Mouse (Mus musculus): ENCODE data around the gene Sun5. TPM values are rescaled to one million over a fixed set of nuclear protein-coding genes. Genes with fewer than 3 reads are reported as not detected.

The Sun5 gene
- not detected in 2 replicates for polyA plus RNA-seq (2012; rRNA removed)

DNA sequence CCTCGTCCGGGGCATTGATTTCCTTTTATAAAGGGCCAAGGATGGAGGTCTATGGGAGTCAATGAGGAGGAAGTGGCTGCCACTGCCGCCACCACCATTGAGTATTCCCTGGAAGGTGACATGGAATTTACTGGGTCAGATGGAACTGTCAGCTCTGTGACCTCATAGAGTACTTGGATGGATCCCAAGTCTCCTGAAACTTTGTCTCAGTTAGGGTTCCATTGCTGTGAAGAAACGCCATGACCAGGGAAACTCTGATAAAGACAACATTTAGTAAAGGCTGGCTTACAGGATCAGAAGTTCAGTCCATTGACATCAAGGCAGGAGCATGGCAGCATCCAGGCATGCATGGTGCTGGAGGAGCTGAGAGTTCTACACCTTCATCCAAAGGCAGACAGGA is at the start of gene Sun5:
Sun5 (minus strand) TSS at position 101 of the 400 bp plus-strand sequence.
- H3K27me3 ChIP-seq (replicated peaks; ENCODE audit: control insufficient read depth, insufficient read depth, low read length) = no peaks in the 10 kb centered on the region
- H3K4me1 ChIP-seq (ENCODE audit: control insufficient read depth, insufficient read depth, low read length) = no peaks in the 10 kb centered on the region
- WGBS = 89% methylated on average over 4 of the region's 4 CpGs
- DNase-seq = no peak
- no peak for TF ChIP-seq CTCF (conservative IDR thresholded peaks at IDR 0.05; ENCODE audit: insufficient read depth, insufficient read length, low read depth, low read length)
- TF ChIP-seq POLR2A (IDR thresholded peaks at IDR 0.05; ENCODE audit: low read depth, low read length) = no peak
- H3K4me3 ChIP-seq (ENCODE audit: insufficient read depth, low read depth, low read length) = no peak within 1 kb of the TSS
- H3K36me3 ChIP-seq (ENCODE audit: control insufficient read depth, insufficient read depth, low read length) = no peaks in the 10 kb centered on the region
- no peak within 1 kb of the TSS for H3K27ac ChIP-seq (ENCODE audit: insufficient read depth, low read depth, low read length)

DNA sequence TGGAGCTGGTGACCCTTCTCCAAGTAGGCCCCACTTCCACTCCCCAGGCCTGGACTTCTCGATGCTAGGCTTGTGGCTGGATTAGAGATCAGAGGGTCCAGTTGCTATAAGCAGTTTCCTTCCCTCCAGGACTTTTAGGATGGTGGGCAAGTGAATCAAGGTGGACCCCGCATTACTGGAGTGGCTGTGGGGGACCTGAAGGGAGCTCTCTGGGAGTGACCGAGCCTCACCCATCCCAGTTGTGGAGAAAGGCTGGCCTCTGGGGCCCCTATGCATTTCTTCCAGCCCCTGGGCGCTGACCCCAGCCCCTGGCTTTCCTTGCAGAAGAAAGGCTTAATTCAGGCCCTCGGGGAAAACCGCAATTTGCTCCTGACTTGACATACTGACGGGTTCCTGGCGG is 47.0 kb upstream of the Sun5 start, which contains the start of gene Bpifb3:
Bpifb3 (plus strand) TSS at position 301 of the 400 bp plus-strand sequence.
- WGBS = 73% methylated on average over 8 of the region's 8 CpGs
- Histone ChIP-seq H3K4me1 (ENCODE audit: control insufficient read depth, insufficient read depth, low read length) (no peaks in the 10 kb centered on the region), H3K27me3 (replicated peaks; ENCODE audit: control insufficient read depth, insufficient read depth, low read length) (no peaks in the 10 kb centered on the region), H3K36me3 (ENCODE audit: control insufficient read depth, insufficient read depth, low read length) (no peaks in the 10 kb centered on the region), H3K4me3 (ENCODE audit: insufficient read depth, low read depth, low read length) (no peak within 1 kb of the TSS), H3K27ac (ENCODE audit: insufficient read depth, low read depth, low read length) (no peak within 1 kb of the TSS)
- no peak for TF ChIP-seq POLR2A (IDR thresholded peaks at IDR 0.05; ENCODE audit: low read depth, low read length)
- TF ChIP-seq CTCF (conservative IDR thresholded peaks at IDR 0.05; ENCODE audit: insufficient read depth, insufficient read length, low read depth, low read length) = no peak
- DNase-seq = no peak

DNA sequence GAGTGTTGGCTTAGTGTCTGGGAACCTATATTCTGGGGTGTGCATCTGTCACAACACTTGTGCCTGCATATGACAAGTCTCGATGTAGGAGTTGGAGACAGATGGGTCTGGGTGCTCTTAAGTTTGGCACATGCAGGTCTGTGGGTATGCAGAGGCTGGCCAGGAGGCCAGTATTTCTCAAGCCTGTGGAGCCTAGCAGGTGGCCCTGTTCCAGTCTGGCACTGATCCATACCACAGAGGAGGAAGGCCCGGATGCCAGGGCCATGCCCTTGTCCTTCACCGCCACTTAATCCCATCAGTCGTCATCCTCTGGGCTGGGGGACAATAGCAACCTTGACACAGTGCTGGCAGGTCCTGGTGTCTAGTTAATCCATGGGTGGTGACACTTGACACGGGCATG is 43.3 kb upstream of the Sun5 start:
- H3K4me1 ChIP-seq (ENCODE audit: control insufficient read depth, insufficient read depth, low read length) = no peaks in the 10 kb centered on the region
- no peak overlapping the region for H3K4me3 ChIP-seq (ENCODE audit: insufficient read depth, low read depth, low read length)
- no peaks in the 10 kb centered on the region for H3K36me3 ChIP-seq (ENCODE audit: control insufficient read depth, insufficient read depth, low read length)
- DNase-seq = peak; percentile 8
- H3K27ac ChIP-seq (ENCODE audit: insufficient read depth, low read depth, low read length) = no peak overlapping the region
- TF ChIP-seq CTCF (conservative IDR thresholded peaks at IDR 0.05; ENCODE audit: insufficient read depth, insufficient read length, low read depth, low read length) = no peak
- TF ChIP-seq POLR2A (IDR thresholded peaks at IDR 0.05; ENCODE audit: low read depth, low read length) = no peak
- H3K27me3 ChIP-seq (replicated peaks; ENCODE audit: control insufficient read depth, insufficient read depth, low read length) = no peaks in the 10 kb centered on the region
- WGBS = 42% methylated on average over 5 of the region's 5 CpGs

DNA sequence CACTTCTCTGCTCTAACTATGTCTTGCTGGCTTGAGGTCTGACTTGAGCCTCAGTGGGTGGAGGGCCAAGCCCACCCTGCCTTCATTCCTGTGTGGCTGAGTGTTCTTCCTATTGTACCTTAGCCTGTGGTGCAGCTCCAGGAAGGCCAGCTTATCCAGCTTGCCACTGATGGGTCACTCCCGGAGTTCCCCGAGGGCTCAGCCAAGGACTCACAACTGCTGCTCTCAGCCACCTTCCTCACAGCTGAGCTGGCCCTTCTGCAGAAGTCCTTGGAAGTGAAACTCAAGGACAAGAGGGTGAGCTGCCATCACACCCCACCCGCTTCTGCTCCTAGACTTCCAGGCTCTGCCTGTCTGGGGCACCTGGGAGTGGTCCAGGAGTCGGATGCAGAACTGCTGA is 35.7 kb upstream of the Sun5 start:
- H3K27ac ChIP-seq (ENCODE audit: insufficient read depth, low read depth, low read length) = no peak overlapping the region
- H3K4me1 ChIP-seq (ENCODE audit: control insufficient read depth, insufficient read depth, low read length) = no peaks in the 10 kb centered on the region
- no peaks in the 10 kb centered on the region for H3K27me3 ChIP-seq (replicated peaks; ENCODE audit: control insufficient read depth, insufficient read depth, low read length)
- WGBS = 89% methylated on average over 4 of the region's 4 CpGs
- no peak overlapping the region for H3K4me3 ChIP-seq (ENCODE audit: insufficient read depth, low read depth, low read length)
- no peak for DNase-seq
- no peaks in the 10 kb centered on the region for H3K36me3 ChIP-seq (ENCODE audit: control insufficient read depth, insufficient read depth, low read length)
- no peak for TF ChIP-seq POLR2A (IDR thresholded peaks at IDR 0.05; ENCODE audit: low read depth, low read length)
- TF ChIP-seq CTCF (conservative IDR thresholded peaks at IDR 0.05; ENCODE audit: insufficient read depth, insufficient read length, low read depth, low read length) = no peak

DNA sequence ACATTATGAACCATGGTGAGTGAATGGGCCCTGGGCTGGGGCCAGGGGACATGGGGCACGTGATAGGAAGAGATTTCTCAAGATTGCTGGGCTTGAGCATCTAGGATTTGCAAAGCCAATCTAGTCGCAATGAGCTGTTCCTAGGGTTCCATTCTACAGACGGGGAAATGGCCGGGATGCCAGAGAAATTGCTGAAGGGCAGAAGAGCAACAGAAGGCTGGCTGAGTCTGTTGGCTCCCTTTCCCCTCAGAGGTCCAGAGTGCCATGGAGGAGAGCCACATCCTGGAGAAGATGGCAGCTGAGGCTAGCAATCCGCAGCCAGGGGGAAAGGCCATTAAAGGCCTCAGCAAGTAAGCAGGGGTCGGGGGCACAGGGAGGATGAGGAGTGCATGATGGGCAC is 31.8 kb upstream of the Sun5 start:
- WGBS = 83% methylated on average over 6 of the region's 6 CpGs
- Histone ChIP-seq H3K27me3 (replicated peaks; ENCODE audit: control insufficient read depth, insufficient read depth, low read length) (no peaks in the 10 kb centered on the region), H3K27ac (ENCODE audit: insufficient read depth, low read depth, low read length) (no peak overlapping the region), H3K36me3 (ENCODE audit: control insufficient read depth, insufficient read depth, low read length) (no peaks in the 10 kb centered on the region), H3K4me1 (ENCODE audit: control insufficient read depth, insufficient read depth, low read length) (no peaks in the 10 kb centered on the region), H3K4me3 (ENCODE audit: insufficient read depth, low read depth, low read length) (no peak overlapping the region)
- DNase-seq = no peak
- TF ChIP-seq POLR2A (IDR thresholded peaks at IDR 0.05; ENCODE audit: low read depth, low read length) (no peak), CTCF (conservative IDR thresholded peaks at IDR 0.05; ENCODE audit: insufficient read depth, insufficient read length, low read depth, low read length) (no peak)

DNA sequence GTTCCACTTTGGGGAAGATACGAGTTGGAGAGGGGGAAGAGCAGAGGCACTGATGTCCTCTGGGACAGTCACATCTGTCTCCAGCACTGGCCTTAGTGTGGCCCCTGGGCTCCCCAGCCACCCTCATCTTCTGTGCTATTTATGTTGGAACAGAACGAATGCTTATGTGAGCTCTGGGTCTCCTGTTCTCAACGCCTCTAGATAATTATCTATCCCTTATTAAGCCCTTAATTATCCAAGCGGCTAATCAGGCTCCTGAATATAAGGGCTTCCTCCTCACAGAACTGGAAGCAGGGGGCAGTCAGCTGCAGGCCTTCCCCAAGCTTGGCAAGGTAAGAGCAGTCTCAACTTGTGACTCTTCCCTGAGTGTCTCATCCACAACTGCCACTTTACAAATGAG is 29.2 kb upstream of the Sun5 start, which contains the start of gene Bpifb6:
Bpifb6 (plus strand) TSS at position 301 of the 400 bp plus-strand sequence.
- no peak for TF ChIP-seq CTCF (conservative IDR thresholded peaks at IDR 0.05; ENCODE audit: insufficient read depth, insufficient read length, low read depth, low read length)
- TF ChIP-seq POLR2A (IDR thresholded peaks at IDR 0.05; ENCODE audit: low read depth, low read length) = no peak
- no peaks in the 10 kb centered on the region for H3K36me3 ChIP-seq (ENCODE audit: control insufficient read depth, insufficient read depth, low read length)
- H3K4me1 ChIP-seq (ENCODE audit: control insufficient read depth, insufficient read depth, low read length) = no peaks in the 10 kb centered on the region
- DNase-seq = no peak
- H3K4me3 ChIP-seq (ENCODE audit: insufficient read depth, low read depth, low read length) = no peak within 1 kb of the TSS
- 58% methylated on average over 4 of the region's 4 CpGs for WGBS
- H3K27ac ChIP-seq (ENCODE audit: insufficient read depth, low read depth, low read length) = no peak within 1 kb of the TSS
- no peaks in the 10 kb centered on the region for H3K27me3 ChIP-seq (replicated peaks; ENCODE audit: control insufficient read depth, insufficient read depth, low read length)

DNA sequence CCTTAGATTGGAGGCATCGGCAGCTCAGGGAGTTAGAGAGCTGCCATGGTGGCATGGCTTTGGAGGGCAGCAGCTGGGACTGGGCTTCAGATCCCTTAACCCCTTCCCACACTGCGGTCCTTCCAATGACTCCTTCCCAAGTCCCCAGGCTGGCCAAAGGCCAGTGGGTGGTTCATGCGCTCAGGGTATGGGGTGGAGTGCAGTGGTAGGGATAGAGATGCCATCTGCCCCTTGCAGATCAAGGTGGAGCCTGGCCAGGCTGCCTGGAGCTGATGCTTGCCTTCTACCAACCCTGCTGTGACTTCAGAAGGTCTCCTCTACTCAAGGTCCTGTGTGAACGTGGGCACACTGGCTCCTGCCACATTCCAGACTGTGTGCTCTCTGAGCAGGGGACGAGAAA is 28.2 kb upstream of the Sun5 start:
- H3K27ac ChIP-seq (ENCODE audit: insufficient read depth, low read depth, low read length) = no peak overlapping the region
- TF ChIP-seq POLR2A (IDR thresholded peaks at IDR 0.05; ENCODE audit: low read depth, low read length) = no peak
- no peak for TF ChIP-seq CTCF (conservative IDR thresholded peaks at IDR 0.05; ENCODE audit: insufficient read depth, insufficient read length, low read depth, low read length)
- no peak for DNase-seq
- WGBS = 82% methylated on average over 5 of the region's 5 CpGs
- no peak overlapping the region for H3K4me3 ChIP-seq (ENCODE audit: insufficient read depth, low read depth, low read length)
- no peaks in the 10 kb centered on the region for H3K36me3 ChIP-seq (ENCODE audit: control insufficient read depth, insufficient read depth, low read length)
- H3K27me3 ChIP-seq (replicated peaks; ENCODE audit: control insufficient read depth, insufficient read depth, low read length) = no peaks in the 10 kb centered on the region
- H3K4me1 ChIP-seq (ENCODE audit: control insufficient read depth, insufficient read depth, low read length) = no peaks in the 10 kb centered on the region
